Mouse (Mus musculus) heart, embryonic 16.5 days (tissue): ENCODE measurements around the gene Tmem115. TPM values are rescaled to one million over a fixed set of nuclear protein-coding genes. Genes with fewer than 3 reads are reported as not detected.
A peak's percentile ranks its signal among the peaks of the same experiment; 100 is the strongest.

Experiments
- ATAC-seq: fragments of 200-750 bp; cut with Nextera tagmentation; replicated peaks from 2 replicates; pipeline ENCODE4 v1.8.0; 2017; ENCODE audit warnings: moderate number of reproducible peaks; ENCODE audit not compliant: insufficient read depth, low FRiP score; ENCODE audit errors: extremely low read depth
- H3K27ac ChIP-seq: fragments of 300-500 bp; sonication (generic); 2 replicates; pipeline ENCODE4 v1.5.1; 2014; ENCODE audit warnings: mild to moderate bottlenecking, low read length, control low read depth, moderate library complexity
- H3K27me3 ChIP-seq: fragments of 300-500 bp; sonication (generic); 2 replicates; pipeline ENCODE4 v1.6.1; 2014; ENCODE audit warnings: low read length, mixed read lengths; ENCODE audit not compliant: control insufficient read depth, insufficient read depth
- H3K36me3 ChIP-seq: fragments of 300-500 bp; sonication (generic); 2 replicates; pipeline ENCODE4 v1.6.1; 2014; ENCODE audit not compliant: control insufficient read depth, insufficient read depth
- H3K4me1 ChIP-seq: fragments of 300-500 bp; sonication (generic); 2 replicates; pipeline ENCODE4 v1.6.1; 2014; ENCODE audit warnings: low read length, mixed read lengths; ENCODE audit not compliant: control insufficient read depth, insufficient read depth
- H3K4me2 ChIP-seq: fragments of 300-500 bp; sonication (generic); 2 replicates; pipeline ENCODE4 v1.6.1; 2014; ENCODE audit warnings: low read depth, mild to moderate bottlenecking, control low read depth, low read length
- H3K4me3 ChIP-seq: fragments of 300-500 bp; sonication (generic); 2 replicates; pipeline ENCODE4 v1.5.1; 2014; ENCODE audit warnings: mild to moderate bottlenecking, control low read depth, low read length
- H3K9ac ChIP-seq: fragments of 300-500 bp; sonication (generic); 2 replicates; pipeline ENCODE4 v1.6.1; 2014; ENCODE audit warnings: low read length, control low read depth
- H3K9me3 ChIP-seq: fragments of 300-500 bp; sonication (generic); replicated peaks from 2 replicates; pipeline ENCODE4 v1.6.1; 2016; ENCODE audit warnings: low read length; ENCODE audit not compliant: control insufficient read depth
- WGBS: fragments of 180-500 bp; shearing (Covaris S2); extraction: QIAGEN DNeasy Blood & Tissue Kit; methylation state at CpG from one replicate; pipeline ENCODE4 v1.1.7; 2014; 5-methylcytosine and 5-hydroxymethylcytosine counted together
- polyA plus RNA-seq: library from polyadenylated mRNA; unstranded; fragments of >200 nt; fragmentation: Nextera tagmentation; extraction: Ambion mirVana; gene quantifications from 2 replicates; pipeline ENCODE4 v1.2.1, GENCODE M21; 2015

Tmem115 gene
- polyA plus RNA-seq, 1 experiment from 2014 or later = 31.3 TPM

GRCm38 (mm10) chr9:107551117-107551889 is 17.6 kb downstream of the Tmem115 start, which contains the start of gene Rassf1:
Gene Rassf1 (plus strand): TSS chr9:107551555.
- Histone ChIP-seq H3K27me3 (peaks cover 8% of the 10 kb centered on the region), H3K4me3 (peak within 1 kb of the TSS; percentile 51), H3K36me3 (no peaks in the 10 kb centered on the region), H3K4me1 (peaks cover 36% of the 10 kb centered on the region), H3K27ac (peak within 1 kb of the TSS; percentile 15), H3K9me3 (no peaks in the 10 kb centered on the region), H3K4me2 (peak within 1 kb of the TSS; percentile 91), H3K9ac (peak within 1 kb of the TSS; percentile 71)
- WGBS = 1% methylated on average over 63 of the region's 63 CpGs
- ATAC-seq = peak; percentile 10; the same call in 1 of the 2 replicates

DNA sequence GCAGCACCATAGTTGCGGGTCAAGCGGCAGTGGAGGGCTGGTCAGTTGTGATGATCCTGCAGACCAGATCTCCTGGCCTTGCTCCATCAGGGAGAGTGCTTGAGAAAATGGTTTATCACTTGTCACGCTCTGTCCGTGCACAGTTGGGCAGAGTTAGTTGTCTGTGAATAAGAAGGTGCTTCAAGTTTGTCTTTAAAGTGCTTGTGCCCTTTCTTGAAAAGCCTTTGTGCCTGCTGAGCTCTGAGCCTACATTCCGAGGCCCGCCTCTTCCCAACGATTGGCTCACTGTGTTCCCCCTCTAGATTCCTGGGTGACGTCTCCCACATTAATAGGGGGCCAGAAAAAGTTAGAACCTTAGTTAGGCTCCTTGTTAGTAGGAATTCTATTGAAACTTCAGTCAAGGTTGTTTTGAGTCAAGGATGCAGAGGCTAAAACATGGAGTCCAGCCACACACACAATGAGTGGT is 18.2 kb downstream of the Tmem115 start:
- 26% methylated on average over 8 of the region's 8 CpGs for WGBS

GRCm38 (mm10) chr9:107552690-107553393 is 19.1 kb downstream of the Tmem115 start:
- 81% methylated on average over 5 of the region's 5 CpGs for WGBS
- peaks cover 8% of the 10 kb centered on the region for H3K27me3 ChIP-seq
- no peak for ATAC-seq
- H3K4me1 ChIP-seq = peaks cover 29% of the 10 kb centered on the region
- peaks cover 7% of the 10 kb centered on the region for H3K36me3 ChIP-seq
- H3K4me3 ChIP-seq = no peak overlapping the region
- H3K9ac ChIP-seq = no peak overlapping the region
- no peak overlapping the region for H3K27ac ChIP-seq
- H3K4me2 ChIP-seq = peak overlapping the region; percentile 91
- no peaks in the 10 kb centered on the region for H3K9me3 ChIP-seq

More for the DNA sequence above, 18.2 kb downstream of the Tmem115 start:
- H3K4me3 ChIP-seq = peak overlapping the region; percentile 51
- peak overlapping the region; percentile 71 for H3K9ac ChIP-seq
- H3K4me2 ChIP-seq = peak overlapping the region; percentile 91
- peaks cover 35% of the 10 kb centered on the region for H3K4me1 ChIP-seq
- no peak for ATAC-seq
- no peaks in the 10 kb centered on the region for H3K36me3 ChIP-seq
- peaks cover 8% of the 10 kb centered on the region for H3K27me3 ChIP-seq
- H3K27ac ChIP-seq = peak overlapping the region; percentile 15
- H3K9me3 ChIP-seq = no peaks in the 10 kb centered on the region

- WGBS = 7% methylated on average over 37 of the region's 37 CpGs
- peaks cover 16% of the 10 kb centered on the region for H3K36me3 ChIP-seq
Measured at GRCm38 (mm10) chr9:107553541-107554318, 20.0 kb downstream of the Tmem115 start.

DNA sequence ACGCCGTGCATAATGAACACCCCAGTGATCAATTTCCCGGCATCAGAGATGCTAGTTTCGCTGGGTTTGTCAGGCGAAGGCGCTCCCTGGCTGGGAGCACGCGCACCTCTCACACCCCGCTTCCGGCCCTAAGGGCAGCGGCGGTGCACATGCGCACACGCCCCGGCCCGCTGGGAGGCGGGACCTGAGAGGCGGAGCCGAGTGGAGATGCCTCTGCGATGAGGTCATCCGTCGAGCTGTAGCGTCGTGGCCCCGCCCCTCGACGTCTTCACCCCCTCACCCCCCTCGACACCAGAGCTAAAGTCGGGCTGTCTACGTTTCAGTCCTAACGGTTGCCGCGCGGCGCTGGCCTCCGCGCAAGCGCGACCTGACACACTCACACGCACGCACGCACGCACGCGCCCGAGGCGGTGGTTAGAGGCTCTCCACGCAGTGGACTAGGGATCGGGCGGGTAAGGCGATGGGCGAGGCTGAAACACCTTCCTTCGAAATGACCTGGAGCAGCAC is 20.6 kb downstream of the Tmem115 start:
- peaks cover 22% of the 10 kb centered on the region for H3K36me3 ChIP-seq
- H3K4me1 ChIP-seq = peaks cover 29% of the 10 kb centered on the region
- H3K4me3 ChIP-seq = peak overlapping the region; percentile 70
- H3K9ac ChIP-seq = peak overlapping the region; percentile 96
- WGBS = under 1% methylated on average over 53 of the region's 53 CpGs
- peak overlapping the region; percentile 98 for H3K27ac ChIP-seq
- peak overlapping the region; percentile 91 for H3K4me2 ChIP-seq
- ATAC-seq = peak; percentile 91
- peaks cover 8% of the 10 kb centered on the region for H3K27me3 ChIP-seq
- no peaks in the 10 kb centered on the region for H3K9me3 ChIP-seq

More at GRCm38 (mm10) chr9:107553541-107554318, 20.0 kb downstream of the Tmem115 start:
- H3K4me1 ChIP-seq = peaks cover 29% of the 10 kb centered on the region
- H3K9me3 ChIP-seq = no peaks in the 10 kb centered on the region
- peaks cover 8% of the 10 kb centered on the region for H3K27me3 ChIP-seq
- peak overlapping the region; percentile 83 for H3K27ac ChIP-seq
- H3K4me2 ChIP-seq = peak overlapping the region; percentile 91
- peak; percentile 32 for ATAC-seq
- peak overlapping the region; percentile 70 for H3K4me3 ChIP-seq
- peak overlapping the region; percentile 76 for H3K9ac ChIP-seq

GRCm38 (mm10) chr9:107555031-107555457 is 21.3 kb downstream of the Tmem115 start:
- Histone ChIP-seq H3K9ac (peak overlapping the region; percentile 96), H3K4me1 (peaks cover 29% of the 10 kb centered on the region), H3K36me3 (peaks cover 29% of the 10 kb centered on the region), H3K4me2 (peak overlapping the region; percentile 83), H3K4me3 (peak overlapping the region; percentile 70), H3K27ac (peak overlapping the region; percentile 98), H3K9me3 (no peaks in the 10 kb centered on the region), H3K27me3 (peaks cover 6% of the 10 kb centered on the region)
- ATAC-seq = peak; percentile 12
- WGBS = under 1% methylated on average over 23 of the region's 23 CpGs

DNA sequence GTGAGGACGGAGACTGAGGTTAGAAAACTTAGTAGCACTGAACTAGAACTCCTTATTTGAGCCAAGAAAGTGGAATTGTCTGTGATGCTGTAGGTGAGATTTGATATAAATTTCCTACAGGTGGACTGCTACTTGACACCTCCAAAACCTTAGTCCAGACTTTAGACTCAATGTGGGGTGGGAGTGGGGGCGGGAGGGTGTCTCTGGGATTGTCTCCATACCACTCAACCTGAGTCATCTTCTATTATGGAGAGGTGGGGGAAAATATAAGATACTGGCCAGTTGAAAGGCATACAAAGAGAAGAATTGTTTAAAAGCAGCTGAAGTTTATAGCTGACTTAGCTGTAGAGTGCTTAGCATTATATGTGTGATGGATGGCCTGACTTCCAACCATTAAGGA is 22.0 kb downstream of the Tmem115 start:
- Histone ChIP-seq H3K4me2 (peak overlapping the region; percentile 83), H3K4me1 (peaks cover 28% of the 10 kb centered on the region), H3K36me3 (peaks cover 35% of the 10 kb centered on the region), H3K9me3 (no peaks in the 10 kb centered on the region), H3K4me3 (peak overlapping the region; percentile 70), H3K9ac (peak overlapping the region; percentile 96), H3K27me3 (peaks cover under 1% of the 10 kb centered on the region), H3K27ac (peak overlapping the region; percentile 98)
- 24% methylated on average over 2 of the region's 2 CpGs for WGBS
- no peak for ATAC-seq

DNA sequence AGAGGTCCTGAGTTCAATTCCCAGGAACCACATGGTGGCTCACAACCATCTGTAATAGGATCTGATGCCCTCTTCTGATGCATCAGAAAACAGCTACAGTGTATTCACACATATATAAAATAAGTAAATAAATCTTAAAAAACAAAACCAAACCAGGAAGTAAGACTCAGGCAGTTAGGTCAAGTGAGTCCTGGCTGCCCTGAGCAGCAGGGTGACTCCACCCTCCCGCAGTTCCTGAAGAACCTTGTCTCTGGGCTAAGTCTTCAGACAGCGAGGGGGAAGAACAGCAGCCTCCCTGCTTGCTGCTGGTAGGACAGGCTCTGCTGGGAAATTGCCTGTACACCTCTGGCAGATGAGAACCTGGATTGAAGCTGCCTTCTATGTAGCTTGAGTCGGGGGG is 22.6 kb downstream of the Tmem115 start:
- Histone ChIP-seq H3K4me1 (peaks cover 23% of the 10 kb centered on the region), H3K9ac (peak overlapping the region; percentile 96), H3K4me2 (peak overlapping the region; percentile 83), H3K36me3 (peaks cover 39% of the 10 kb centered on the region), H3K27me3 (no peaks in the 10 kb centered on the region), H3K27ac (no peak overlapping the region), H3K9me3 (no peaks in the 10 kb centered on the region), H3K4me3 (peak overlapping the region; percentile 70)
- ATAC-seq = no peak
- WGBS = 54% methylated on average over 3 of the region's 3 CpGs
